Mouse (Mus musculus) G1E (cell line): ENCODE measurements at regions not wholly inside any gene's neighbourhood (a gene's known extent, or its start where the extent isn't known, plus 50 kb on each side); places are given as distances from the start of the nearest gene placed in this dataset.

Experiments
- CTCF ChIP-seq: IDR thresholded peaks from 2 replicates; pipeline ENCODE4 v1.5.1; 2012; ENCODE audit warnings: low read depth, low read length, inconsistent platforms, mixed read lengths
- GATA1 ChIP-seq: IDR thresholded peaks from 2 replicates; pipeline ENCODE4 v1.6.1; 2012; ENCODE audit warnings: borderline replicate concordance, low read length, inconsistent platforms, mixed read lengths
- GATA2 ChIP-seq: IDR thresholded peaks from 2 replicates; pipeline ENCODE4 v1.6.1; 2012; ENCODE audit warnings: low read depth, low read length, inconsistent platforms, borderline replicate concordance
- POLR2AphosphoS5 ChIP-seq: IDR thresholded peaks from 2 replicates; pipeline ENCODE4 v1.6.1; 2012; ENCODE audit warnings: low read depth, low read length, inconsistent platforms; ENCODE audit not compliant: insufficient replicate concordance
- TAL1 ChIP-seq: conservative IDR thresholded peaks from 2 replicates; pipeline ENCODE4 v1.6.1; 2012; ENCODE audit warnings: low read depth, low read length, inconsistent platforms, mixed read lengths

- no peak for TF ChIP-seq CTCF
- TF ChIP-seq POLR2AphosphoS5 = no peak
- TF ChIP-seq GATA1 = no peak
- no peak for TF ChIP-seq TAL1
- no peak for TF ChIP-seq GATA2
Observed at GRCm38 (mm10) chr5:33519394-33519793, 85.6 kb upstream of the Nkx1-1 start.
